Mouse (Mus musculus) kidney, postnatal 36 days (tissue): ENCODE data around the gene Hoxd13.

Source experiments
- DNase-seq, 2 experiments: peaks; one replicate each; pipeline ENCODE4 v3.0.0; 2021 to 2022; ENCODE audit warnings: mixed read lengths in 2 of 2

Hoxd13 gene

GRCm38 (mm10) chr2:74695813-74696430 lies 27.8 kb downstream of the Hoxd13 start:
- DNase-seq: no peak

GRCm38 (mm10) chr2:74696442-74697335 lies 28.6 kb downstream of the Hoxd13 start:
- DNase-seq: peak in 1 of 2 experiments; percentile 48

- DNase-seq: peak; percentile 85 to 87
Observed at GRCm38 (mm10) chr2:74697567-74698121, 29.5 kb downstream of the Hoxd13 start, which contains the start of gene Hoxd9. Gene Hoxd9, plus strand, starts transcription at chr2:74697727.

- peak in 1 of 2 experiments; percentile 61 for DNase-seq
Observed at GRCm38 (mm10) chr2:74698201-74699052, 30.3 kb downstream of the Hoxd13 start.

DNA sequence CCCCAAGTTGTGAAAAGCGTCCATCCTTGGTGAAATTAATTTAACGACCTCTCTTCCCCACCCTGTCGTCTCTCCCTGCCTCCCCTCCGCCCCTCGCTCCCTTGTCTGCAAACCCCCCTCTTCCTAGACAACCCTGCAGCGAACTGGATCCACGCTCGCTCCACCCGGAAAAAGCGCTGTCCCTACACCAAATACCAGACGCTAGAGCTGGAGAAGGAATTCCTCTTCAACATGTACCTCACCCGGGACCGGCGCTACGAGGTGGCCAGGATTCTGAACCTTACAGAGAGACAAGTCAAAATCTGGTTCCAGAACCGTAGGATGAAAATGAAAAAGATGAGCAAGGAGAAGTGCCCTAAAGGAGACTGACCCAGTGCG lies 30.9 kb downstream of the Hoxd13 start:
- DNase-seq: peak in 1 of 2 experiments; percentile 48

DNA sequence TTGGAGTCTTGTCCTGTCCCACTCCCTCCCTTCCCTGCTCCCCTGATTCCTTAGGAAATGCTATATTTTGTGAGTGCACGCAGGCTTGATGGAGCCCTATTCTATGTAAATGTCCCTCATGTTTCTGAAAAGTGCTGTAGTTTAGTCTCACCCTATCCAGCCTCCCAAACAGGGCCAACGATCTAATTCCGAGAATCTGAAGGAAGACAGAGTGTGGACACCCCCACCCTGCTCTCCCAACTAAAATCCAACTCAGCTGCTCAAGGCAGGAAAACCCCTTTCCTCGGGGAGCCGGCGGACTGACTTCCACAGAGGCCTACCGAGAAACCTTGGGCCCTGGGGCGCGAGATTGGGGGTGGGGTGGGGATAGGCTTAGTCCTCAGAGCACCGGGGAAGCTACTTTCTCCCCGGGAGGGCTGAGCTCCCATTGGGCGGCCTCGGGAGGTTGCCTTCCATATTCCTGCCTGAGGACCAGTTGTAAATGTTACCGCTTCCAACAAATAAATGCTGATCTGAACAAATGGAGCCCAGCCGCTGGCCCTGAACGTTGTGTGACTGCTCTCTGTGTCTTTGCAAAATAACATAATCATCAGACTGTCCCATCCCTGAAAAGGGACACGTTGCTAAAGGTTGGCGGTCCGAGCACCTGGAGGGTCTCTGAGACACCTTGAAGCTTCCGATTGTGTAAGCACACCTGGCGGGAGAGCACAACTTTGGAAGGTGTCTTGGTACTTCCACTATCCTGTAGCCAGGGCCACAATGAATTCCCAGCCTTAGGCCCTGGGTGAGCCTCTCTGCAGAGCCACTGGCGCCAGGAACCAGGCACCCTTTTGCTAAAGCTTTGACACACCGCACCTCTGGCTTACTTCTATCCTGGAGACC lies 31.8 kb downstream of the Hoxd13 start:
- peak in 1 of 2 experiments; percentile 56 for DNase-seq

- DNase-seq: peak in 1 of 2 experiments; percentile 67
Observed at GRCm38 (mm10) chr2:74700546-74701112, 32.5 kb downstream of the Hoxd13 start.

DNA sequence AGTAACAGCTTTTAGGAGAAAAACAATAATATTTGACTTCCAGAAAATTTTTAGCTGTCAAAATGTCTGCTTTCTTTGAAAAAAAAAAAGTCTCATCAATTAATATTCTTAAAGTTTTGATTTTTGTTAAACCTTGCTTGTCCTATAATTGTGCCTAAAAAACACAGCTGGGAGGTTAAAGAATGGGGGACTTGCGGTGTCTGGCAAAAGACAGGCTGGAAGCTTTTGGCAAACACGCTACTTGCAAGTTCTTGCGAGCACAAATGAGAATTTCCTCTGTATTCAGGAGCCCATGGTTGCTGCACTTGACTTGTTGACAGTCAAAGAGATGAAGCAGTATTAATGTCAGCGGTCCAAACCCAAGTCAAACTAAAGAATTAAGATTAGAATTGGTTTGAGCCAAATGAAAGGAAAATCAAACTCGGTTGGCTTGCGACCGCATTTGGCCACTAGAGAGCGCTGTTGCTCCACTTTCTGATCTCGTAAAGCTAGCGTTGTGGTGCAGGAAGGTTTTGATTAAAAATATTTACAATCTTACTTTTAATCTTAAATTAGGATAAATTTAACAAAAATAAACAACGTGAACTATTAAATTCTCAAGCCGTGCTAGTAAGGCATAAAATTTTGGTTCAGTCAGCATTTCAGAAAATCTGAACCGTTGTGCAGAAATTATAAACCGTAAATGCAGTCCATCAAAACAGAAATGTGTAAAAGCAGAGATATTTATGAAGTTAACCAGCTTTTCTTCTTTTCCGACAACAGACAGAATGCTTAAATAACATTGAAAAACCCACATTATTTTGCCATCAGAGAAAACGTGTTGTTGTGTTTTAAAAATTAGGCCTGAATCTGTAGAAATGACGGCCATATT lies 34.1 kb downstream of the Hoxd13 start:
- DNase-seq: peak; percentile 83 to 93

DNA sequence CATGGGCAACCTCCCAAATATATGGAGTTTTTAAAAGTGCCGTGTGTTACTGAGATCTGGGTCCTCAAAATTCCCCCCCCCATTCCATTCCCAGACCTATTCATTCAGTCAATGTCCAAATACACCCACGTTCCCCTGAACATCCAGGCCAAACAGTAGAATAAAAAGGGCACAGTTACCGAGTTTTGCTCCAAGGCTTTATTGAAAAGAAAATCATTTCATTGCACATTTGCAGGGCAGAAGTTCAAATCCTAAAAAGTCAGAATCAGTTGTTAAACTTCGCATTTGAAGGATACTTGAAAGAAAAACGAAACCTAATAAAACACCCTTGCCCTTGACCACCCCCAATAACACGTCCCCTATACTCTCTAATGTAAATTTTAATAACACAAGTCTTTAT lies 34.7 kb downstream of the Hoxd13 start:
- no peak for DNase-seq

- DNase-seq: no peak
Observed at GRCm38 (mm10) chr2:74703317-74703716, 35.2 kb downstream of the Hoxd13 start.

GRCm38 (mm10) chr2:74703720-74704392 lies 35.7 kb downstream of the Hoxd13 start:
- DNase-seq: peak; percentile 81 to 82

DNA sequence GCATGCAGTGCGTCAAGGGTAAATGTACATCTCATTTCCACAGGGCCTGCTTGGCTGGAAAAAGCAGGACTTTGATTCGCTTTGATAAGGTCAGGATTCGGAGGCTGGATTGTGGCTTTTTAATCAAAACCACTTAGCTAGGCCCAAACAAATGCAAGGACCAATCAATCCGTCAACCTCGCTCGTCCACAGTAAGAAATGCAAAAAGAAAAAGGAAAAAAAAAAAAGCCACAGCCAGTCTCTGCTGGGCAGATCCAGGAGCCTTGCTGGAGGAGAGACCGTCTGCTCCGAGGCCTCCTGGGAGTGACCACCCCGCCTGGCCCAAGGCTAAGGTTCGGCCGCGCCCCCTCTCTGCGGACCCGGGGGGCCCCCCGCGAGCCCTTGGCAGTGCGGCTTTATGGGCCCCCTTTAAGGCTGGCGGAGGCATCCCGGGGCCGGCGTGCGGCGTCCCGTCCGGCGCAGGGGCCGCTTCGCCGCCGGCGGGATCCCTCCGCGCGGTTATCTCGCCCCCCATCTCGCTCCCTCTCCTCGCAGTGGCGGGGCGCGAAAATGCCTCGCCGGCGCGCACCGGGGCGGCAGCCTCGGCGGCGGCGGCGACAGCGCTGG lies 36.4 kb downstream of the Hoxd13 start, which contains the start of gene Hoxd8:
Gene Hoxd8 (plus strand): TSS at position 223 of the 606 bp plus-strand sequence.
- DNase-seq: peak; percentile 86 to 91

GRCm38 (mm10) chr2:74704999-74705466 lies 36.9 kb downstream of the Hoxd13 start:
- DNase-seq: peak in 1 of 2 experiments; percentile 73

- DNase-seq: peak in 1 of 2 experiments; percentile 81
Observed at GRCm38 (mm10) chr2:74705467-74706089, 37.5 kb downstream of the Hoxd13 start.

- DNase-seq: no peak
Observed at GRCm38 (mm10) chr2:74706393-74706960, 38.4 kb downstream of the Hoxd13 start.

DNA sequence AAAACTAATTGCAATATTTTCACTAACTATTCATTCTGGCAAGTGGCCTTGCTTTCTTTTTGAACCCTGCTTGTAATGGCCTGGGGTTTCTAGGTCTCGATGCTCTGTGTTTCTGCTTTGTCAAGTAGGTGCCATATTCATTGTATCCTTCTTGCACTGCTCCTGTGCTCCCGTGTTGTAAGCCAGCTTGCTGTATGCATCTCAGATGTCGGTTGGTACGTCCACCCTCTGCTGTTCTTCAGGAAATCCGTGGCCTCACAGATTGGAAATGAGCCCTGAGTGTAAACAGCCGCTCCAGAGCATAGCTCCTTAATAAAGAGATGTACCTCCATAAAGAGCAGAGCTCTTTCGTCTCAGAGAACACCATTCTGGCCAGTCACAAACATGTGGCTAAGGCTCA lies 39.5 kb downstream of the Hoxd13 start:
- DNase-seq: no peak

DNA sequence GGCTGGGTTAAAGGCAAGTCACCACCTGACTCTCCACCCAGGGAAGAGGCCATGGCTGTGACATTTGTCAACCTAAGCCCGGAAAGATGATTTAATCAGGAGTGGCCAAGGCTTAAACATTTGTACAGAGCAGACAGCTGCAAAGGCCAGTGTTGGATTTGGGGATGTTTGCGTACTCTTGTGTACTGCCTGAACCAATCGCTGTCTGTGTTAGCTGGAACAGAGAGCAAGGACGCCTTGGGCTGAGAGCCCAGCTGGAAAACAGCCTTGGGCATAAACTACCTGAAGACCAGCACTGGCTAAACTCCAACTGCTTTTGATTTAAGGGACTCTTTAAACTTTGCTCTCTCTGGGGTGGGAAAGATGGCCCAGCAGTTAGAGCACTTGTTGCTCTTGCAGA lies 40.6 kb downstream of the Hoxd13 start:
- peak in 1 of 2 experiments; percentile 56 for DNase-seq
